Mouse (Mus musculus) heart, embryonic 13.5 days (tissue): ENCODE results near the gene Spata32. TPM values are rescaled to one million over a fixed set of nuclear protein-coding genes. Genes with fewer than 3 reads are reported as not detected.
"Not testable (repeated sequence)": the region's sequence is repeated elsewhere in the genome, so short reads cannot be mapped to it uniquely, and the experiment has no call there.

Experiments
- ATAC-seq: fragments of 200-750 bp; cut with Nextera tagmentation; 2 replicates; pipeline ENCODE4 v1.8.0; 2017; ENCODE audit warnings: moderate TSS enrichment; ENCODE audit not compliant: insufficient number of reproducible peaks, low FRiP score, low TSS enrichment; ENCODE audit errors: extremely low read depth
- H3K27ac ChIP-seq: fragments of 300-500 bp; sonication (generic); replicated peaks from 2 replicates; pipeline ENCODE4 v1.5.1; 2015; ENCODE audit warnings: moderate library complexity, mild to moderate bottlenecking, inconsistent platforms
- H3K27me3 ChIP-seq: fragments of 300-500 bp; sonication (generic); replicated peaks from 2 replicates; pipeline ENCODE4 v1.6.1; 2015; ENCODE audit warnings: mild to moderate bottlenecking, inconsistent platforms
- H3K36me3 ChIP-seq: fragments of 300-500 bp; sonication (generic); 2 replicates; pipeline ENCODE4 v1.6.1; 2015; ENCODE audit warnings: mild to moderate bottlenecking, inconsistent platforms
- H3K4me1 ChIP-seq: fragments of 300-500 bp; sonication (generic); 2 replicates; pipeline ENCODE4 v1.6.1; 2015; ENCODE audit warnings: inconsistent platforms
- H3K4me2 ChIP-seq: fragments of 300-500 bp; sonication (generic); 2 replicates; pipeline ENCODE4 v1.6.1; 2015; ENCODE audit warnings: inconsistent platforms, mild to moderate bottlenecking, moderate library complexity
- H3K4me3 ChIP-seq: fragments of 300-500 bp; sonication (generic); 2 replicates; pipeline ENCODE4 v1.5.1; 2015; ENCODE audit warnings: moderate library complexity, mild to moderate bottlenecking, inconsistent platforms
- H3K9ac ChIP-seq: fragments of 300-500 bp; sonication (generic); 2 replicates; pipeline ENCODE4 v1.6.1; 2015; ENCODE audit warnings: inconsistent platforms, mild to moderate bottlenecking, moderate library complexity
- H3K9me3 ChIP-seq: fragments of 300-500 bp; sonication (generic); 2 replicates; pipeline ENCODE4 v1.6.1; 2016; ENCODE audit warnings: inconsistent platforms
- WGBS: fragments of 180-500 bp; shearing (Covaris S2); methylation state at CpG from one replicate; pipeline ENCODE4 v1.1.7; 2015; ENCODE audit warnings: mixed read lengths; 5-methylcytosine and 5-hydroxymethylcytosine counted together
- polyA plus RNA-seq: library from polyadenylated mRNA; unstranded; fragments of >200 nt; fragmentation: Nextera tagmentation; extraction: Ambion mirVana; gene quantifications from 2 replicates; pipeline ENCODE4 v1.2.1, GENCODE M21; 2015

Gene Spata32
- polyA plus RNA-seq, 1 experiment from 2014 or later: not detected

GRCm38 (mm10) chr11:103223444-103223843 is 5.2 kb upstream of the Spata32 start:
- Histone ChIP-seq H3K4me1 (peaks cover 10% of the 10 kb centered on the region; the same call in 1 of the 2 replicates), H3K27ac (0 out of 2 replicates have a peak overlapping the region, but pooled peaks have one; percentile 29), H3K9me3 (no peaks in the 10 kb centered on the region), H3K9ac (no peak overlapping the region), H3K4me3 (no peak overlapping the region), H3K4me2 (no peak overlapping the region), H3K27me3 (peaks cover 22% of the 10 kb centered on the region), H3K36me3 (peaks cover 81% of the 10 kb centered on the region)
- WGBS: 68% methylated on average over 10 of the region's 10 CpGs
- ATAC-seq: no peak

DNA sequence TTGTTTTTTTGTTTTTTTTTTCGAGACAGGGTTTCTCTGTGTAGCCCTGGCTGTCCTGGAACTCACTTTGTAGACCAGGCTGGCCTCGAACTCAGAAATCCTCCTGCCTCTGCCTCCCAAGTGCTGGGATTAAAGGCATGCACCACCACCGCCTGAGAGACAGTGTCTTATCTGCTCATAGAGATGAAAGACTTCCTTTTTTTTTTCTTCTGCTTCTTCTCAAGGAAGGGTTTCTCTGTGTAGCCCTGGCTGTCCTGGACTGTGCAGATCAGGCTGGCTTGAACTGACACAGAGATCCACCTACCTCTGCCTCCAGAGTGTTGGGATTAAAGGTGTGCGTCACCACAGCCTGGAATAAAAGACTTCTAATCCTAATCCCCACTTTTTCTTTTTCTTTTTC is 4.5 kb upstream of the Spata32 start:
- H3K9ac ChIP-seq, H3K27ac ChIP-seq, H3K4me3 ChIP-seq, H3K4me2 ChIP-seq, H3K9me3 ChIP-seq, ATAC-seq: not testable (repeated sequence)
- Histone ChIP-seq H3K4me1 (peaks cover 16% of the 10 kb centered on the region; the same call in 1 of the 2 replicates), H3K27me3 (peaks cover 22% of the 10 kb centered on the region), H3K36me3 (peaks cover 75% of the 10 kb centered on the region)
- 75% methylated on average over 4 of the region's 4 CpGs for WGBS

- no peak overlapping the region for H3K4me2 ChIP-seq
- H3K36me3 ChIP-seq: peaks cover 62% of the 10 kb centered on the region
- WGBS: 74% methylated on average over 6 of the region's 6 CpGs
- H3K27ac ChIP-seq: no peak overlapping the region
- no peak overlapping the region for H3K9ac ChIP-seq
- H3K27me3 ChIP-seq: peaks cover 30% of the 10 kb centered on the region
- ATAC-seq: no peak
- no peak overlapping the region for H3K4me3 ChIP-seq
- no peaks in the 10 kb centered on the region for H3K9me3 ChIP-seq
- H3K4me1 ChIP-seq: peaks cover 18% of the 10 kb centered on the region; the same call in 1 of the 2 replicates
Measured at GRCm38 (mm10) chr11:103221437-103221836, 3.2 kb upstream of the Spata32 start.

DNA sequence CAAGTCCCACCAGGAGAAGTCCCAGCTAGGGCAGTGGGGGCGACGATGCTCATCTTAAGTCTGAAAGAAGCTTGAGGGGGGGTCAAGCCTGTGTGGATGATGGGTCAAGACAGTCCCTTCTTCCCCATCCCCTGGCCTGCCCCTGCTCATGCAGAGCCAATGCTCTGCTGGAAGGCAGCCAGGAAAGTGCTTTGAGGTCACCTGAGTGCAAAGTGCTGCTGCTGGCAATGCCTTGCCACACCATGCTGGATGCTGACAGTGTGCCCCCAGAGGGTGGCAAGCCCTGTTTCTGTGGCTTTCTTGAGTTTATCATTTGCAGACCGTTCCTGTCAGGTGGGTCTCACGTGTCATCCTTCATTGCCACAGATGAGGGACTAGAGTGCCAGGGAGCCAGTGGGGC is 1.8 kb upstream of the Spata32 start:
- WGBS: 78% methylated on average over 4 of the region's 4 CpGs
- no peaks in the 10 kb centered on the region for H3K9me3 ChIP-seq
- H3K9ac ChIP-seq: no peak overlapping the region
- H3K4me2 ChIP-seq: no peak overlapping the region
- H3K4me3 ChIP-seq: no peak overlapping the region
- no peak for ATAC-seq
- peaks cover 18% of the 10 kb centered on the region; the same call in 1 of the 2 replicates for H3K4me1 ChIP-seq
- H3K27ac ChIP-seq: no peak overlapping the region
- H3K27me3 ChIP-seq: peaks cover 39% of the 10 kb centered on the region
- peaks cover 48% of the 10 kb centered on the region for H3K36me3 ChIP-seq

- Histone ChIP-seq H3K9me3 (no peaks in the 10 kb centered on the region), H3K36me3 (peaks cover 41% of the 10 kb centered on the region), H3K4me1 (peaks cover 16% of the 10 kb centered on the region; the same call in 1 of the 2 replicates), H3K9ac (no peak overlapping the region), H3K4me2 (no peak overlapping the region), H3K4me3 (no peak overlapping the region), H3K27ac (no peak overlapping the region), H3K27me3 (peaks cover 39% of the 10 kb centered on the region)
- WGBS: 83% methylated on average over 5 of the region's 5 CpGs
- ATAC-seq: no peak
Measured at GRCm38 (mm10) chr11:103219259-103219658, 1.0 kb upstream of the Spata32 start.

DNA sequence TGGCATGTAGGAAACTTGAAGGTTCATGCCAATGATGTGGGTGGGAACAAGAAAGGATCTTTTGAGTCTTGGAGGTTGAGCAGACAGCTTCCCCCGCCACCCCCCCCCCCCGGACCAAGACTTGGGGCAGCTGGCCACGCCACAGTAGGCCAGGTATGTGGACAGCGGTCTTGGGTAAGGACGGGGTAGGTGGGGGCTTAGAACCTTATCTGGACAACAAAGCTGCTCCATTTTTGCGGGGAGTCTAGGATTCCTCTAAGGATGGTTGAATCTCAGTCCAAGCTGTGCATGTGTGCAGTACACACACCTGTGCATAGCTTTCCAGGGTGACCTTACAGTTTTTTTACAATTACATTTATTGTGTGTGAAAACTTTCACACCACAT is 277 bp upstream of the Spata32 start:
- H3K27me3 ChIP-seq: peaks cover 39% of the 10 kb centered on the region
- peak overlapping the region; percentile 57 for H3K4me3 ChIP-seq
- H3K27ac ChIP-seq: no peak overlapping the region
- peak overlapping the region; percentile 78 for H3K9ac ChIP-seq
- H3K4me2 ChIP-seq: peak overlapping the region; percentile 96
- H3K4me1 ChIP-seq: peaks cover 12% of the 10 kb centered on the region; the same call in 1 of the 2 replicates
- ATAC-seq: no peak
- H3K9me3 ChIP-seq: 0 out of 2 replicates have a peak, but pooled peaks cover 4% of the 10 kb centered on the region
- WGBS: 29% methylated on average over 6 of the region's 6 CpGs
- H3K36me3 ChIP-seq: peaks cover 33% of the 10 kb centered on the region

DNA sequence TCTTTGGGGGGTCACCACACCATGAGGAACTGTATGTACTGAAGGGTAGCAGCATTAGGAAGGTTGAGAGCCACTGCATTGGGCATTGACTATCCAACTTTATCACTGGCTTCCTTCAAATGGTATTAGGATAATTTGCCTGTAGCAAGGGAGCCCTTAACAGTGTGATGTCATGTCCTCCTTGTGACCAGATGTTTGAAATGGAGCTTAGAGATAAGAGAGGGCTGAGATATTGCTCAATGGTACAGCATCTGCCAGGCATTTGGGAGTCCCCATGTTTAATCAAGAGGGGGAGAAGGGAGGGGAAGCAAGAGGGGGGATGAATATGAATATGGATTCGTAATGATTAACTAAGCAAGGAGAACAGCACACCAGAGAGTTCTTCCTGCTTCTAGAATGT is 2.9 kb downstream of the Spata32 start:
- Histone ChIP-seq H3K4me2 (no peak overlapping the region), H3K4me1 (peaks cover 12% of the 10 kb centered on the region; the same call in 1 of the 2 replicates), H3K9ac (no peak overlapping the region), H3K27me3 (peaks cover 36% of the 10 kb centered on the region), H3K27ac (no peak overlapping the region), H3K9me3 (0 out of 2 replicates have a peak, but pooled peaks cover 4% of the 10 kb centered on the region), H3K4me3 (no peak overlapping the region), H3K36me3 (peaks cover 12% of the 10 kb centered on the region)
- no peak for ATAC-seq
- 68% methylated on average over 1 of the region's 1 CpGs for WGBS

GRCm38 (mm10) chr11:103213712-103214111 is 4.5 kb downstream of the Spata32 start:
- Histone ChIP-seq H3K4me1 (peaks cover 11% of the 10 kb centered on the region; the same call in 1 of the 2 replicates), H3K27ac (no peak overlapping the region), H3K4me2 (no peak overlapping the region), H3K9me3 (0 out of 2 replicates have a peak, but pooled peaks cover 4% of the 10 kb centered on the region), H3K36me3 (no peaks in the 10 kb centered on the region), H3K4me3 (no peak overlapping the region), H3K27me3 (peaks cover 29% of the 10 kb centered on the region), H3K9ac (no peak overlapping the region)
- ATAC-seq: no peak
- WGBS: 77% methylated on average over 5 of the region's 5 CpGs

GRCm38 (mm10) chr11:103210291-103210690 is 7.9 kb downstream of the Spata32 start:
- WGBS: 63% methylated on average over 8 of the region's 8 CpGs
- ATAC-seq: no peak; the same call in 1 of the 2 replicates

GRCm38 (mm10) chr11:103208458-103208857 is 9.8 kb downstream of the Spata32 start, which contains the start of gene 1700023F06Rik:
TSS of gene 1700023F06Rik (minus strand) at chr11:103208558.
- Histone ChIP-seq H3K4me1 (no peaks in the 10 kb centered on the region), H3K27me3 (0 out of 2 replicates have a peak, but pooled peaks cover 11% of the 10 kb centered on the region), H3K4me2 (no peak within 1 kb of the TSS), H3K4me3 (no peak within 1 kb of the TSS), H3K9me3 (no peaks in the 10 kb centered on the region), H3K9ac (no peak within 1 kb of the TSS), H3K27ac (no peak within 1 kb of the TSS), H3K36me3 (no peaks in the 10 kb centered on the region)
- ATAC-seq: no peak
- WGBS: 76% methylated on average over 3 of the region's 3 CpGs

More at GRCm38 (mm10) chr11:103210291-103210690, 7.9 kb downstream of the Spata32 start:
- Histone ChIP-seq H3K27me3 (0 out of 2 replicates have a peak, but pooled peaks cover 11% of the 10 kb centered on the region), H3K36me3 (no peaks in the 10 kb centered on the region), H3K4me3 (no peak overlapping the region), H3K27ac (no peak overlapping the region), H3K9me3 (0 out of 2 replicates have a peak, but pooled peaks cover 4% of the 10 kb centered on the region), H3K4me1 (no peaks in the 10 kb centered on the region), H3K4me2 (no peak overlapping the region), H3K9ac (no peak overlapping the region)

- H3K9ac ChIP-seq: no peak overlapping the region
- ATAC-seq: no peak
- peaks cover 16% of the 10 kb centered on the region for H3K27me3 ChIP-seq
- H3K9me3 ChIP-seq: no peaks in the 10 kb centered on the region
- H3K4me1 ChIP-seq: peaks cover 10% of the 10 kb centered on the region
- WGBS: 79% methylated on average over 6 of the region's 6 CpGs
- H3K36me3 ChIP-seq: no peaks in the 10 kb centered on the region
- H3K4me3 ChIP-seq: no peak overlapping the region
- no peak overlapping the region for H3K4me2 ChIP-seq
- H3K27ac ChIP-seq: no peak overlapping the region
Measured at GRCm38 (mm10) chr11:103206203-103206602, 12.0 kb downstream of the Spata32 start.

DNA sequence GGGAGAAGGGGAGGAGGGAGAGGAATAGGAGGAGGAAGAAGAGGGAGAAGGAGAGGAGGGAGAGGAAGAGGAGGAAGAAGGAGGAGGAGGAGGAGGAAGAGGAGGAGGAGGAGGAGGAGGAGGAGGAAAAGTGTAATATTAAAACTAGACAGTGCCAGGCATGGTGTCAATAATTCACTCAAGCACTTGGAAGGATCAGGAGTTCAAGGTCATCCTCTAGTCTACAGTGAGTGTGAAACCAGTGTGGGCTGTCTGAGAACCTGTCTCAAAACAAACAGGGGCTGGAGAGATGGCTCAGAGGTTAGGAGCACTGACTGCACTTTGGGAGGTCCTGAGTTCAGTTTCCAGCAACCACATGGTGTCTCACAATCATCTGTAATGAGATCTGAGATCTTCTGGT is 15.9 kb downstream of the Spata32 start:
- ATAC-seq: no peak
- Histone ChIP-seq H3K4me2 (no peak overlapping the region), H3K9ac (no peak overlapping the region), H3K4me3 (no peak overlapping the region), H3K4me1 (peaks cover 27% of the 10 kb centered on the region), H3K9me3 (no peaks in the 10 kb centered on the region), H3K36me3 (no peaks in the 10 kb centered on the region), H3K27ac (no peak overlapping the region), H3K27me3 (peaks cover 47% of the 10 kb centered on the region)
